Mouse (Mus musculus): Measurements from ENCODE around the gene Ccn6.
"Not testable (repeated sequence)": the region's sequence is repeated elsewhere in the genome, so short reads cannot be mapped to it uniquely, and the experiment has no call there.

The Ccn6 gene

GRCm38 (mm10) chr10:39163694-39164093 is at the start of gene Ccn6:
Ccn6 (minus strand) TSS chr10:39163794.
- Histone ChIP-seq H3K4me1 (replicated peaks; ENCODE audit: low read depth, low read length) (peaks cover 21% of the 10 kb centered on the region), H3K4me3 (replicated peaks; ENCODE audit: low read length) (no peak within 1 kb of the TSS), H3K36me3 (ENCODE audit: insufficient read depth, low read length) (no peaks in the 10 kb centered on the region), H3K27me3 (ENCODE audit: insufficient read depth, low read length) (peaks cover 16% of the 10 kb centered on the region), H3K9me3 (ENCODE audit: low read length) (no peaks in the 10 kb centered on the region)
- no peak for TF ChIP-seq CTCF (conservative IDR thresholded peaks at IDR 0.05; ENCODE audit: low read length)
- no peak for TF ChIP-seq NANOG (IDR thresholded peaks at IDR 0.05; ENCODE audit: borderline replicate concordance, low read length)
- TF ChIP-seq POU5F1 (IDR thresholded peaks at IDR 0.05; ENCODE audit: borderline replicate concordance, low read length): no peak

GRCm38 (mm10) chr10:39210031-39210430 is 46.4 kb upstream of the Ccn6 start:
- peaks cover 15% of the 10 kb centered on the region for H3K4me1 ChIP-seq (replicated peaks; ENCODE audit: low read depth, low read length)
- no peak overlapping the region for H3K4me3 ChIP-seq (replicated peaks; ENCODE audit: low read length)
- peaks cover 10% of the 10 kb centered on the region for H3K27me3 ChIP-seq (ENCODE audit: insufficient read depth, low read length)
- H3K36me3 ChIP-seq (ENCODE audit: insufficient read depth, low read length): no peaks in the 10 kb centered on the region
- peaks cover 24% of the 10 kb centered on the region for H3K9me3 ChIP-seq (ENCODE audit: low read length)
- no peak for TF ChIP-seq POU5F1 (IDR thresholded peaks at IDR 0.05; ENCODE audit: borderline replicate concordance, low read length)
- no peak for TF ChIP-seq CTCF (conservative IDR thresholded peaks at IDR 0.05; ENCODE audit: low read length)
- no peak for TF ChIP-seq NANOG (IDR thresholded peaks at IDR 0.05; ENCODE audit: borderline replicate concordance, low read length)

- Histone ChIP-seq H3K9me3 (ENCODE audit: low read length) (peaks cover 29% of the 10 kb centered on the region), H3K27me3 (ENCODE audit: insufficient read depth, low read length) (peaks cover 6% of the 10 kb centered on the region), H3K4me1 (replicated peaks; ENCODE audit: low read depth, low read length) (peaks cover 15% of the 10 kb centered on the region), H3K4me3 (replicated peaks; ENCODE audit: low read length) (no peak overlapping the region), H3K36me3 (ENCODE audit: insufficient read depth, low read length) (no peaks in the 10 kb centered on the region)
- no peak for TF ChIP-seq NANOG (IDR thresholded peaks at IDR 0.05; ENCODE audit: borderline replicate concordance, low read length)
- TF ChIP-seq POU5F1 (IDR thresholded peaks at IDR 0.05; ENCODE audit: borderline replicate concordance, low read length): no peak
- no peak for TF ChIP-seq CTCF (conservative IDR thresholded peaks at IDR 0.05; ENCODE audit: low read length)
Observed at GRCm38 (mm10) chr10:39209161-39210025, 45.8 kb upstream of the Ccn6 start.

- TF ChIP-seq CTCF (conservative IDR thresholded peaks at IDR 0.05; ENCODE audit: low read length) (no peak), NANOG (IDR thresholded peaks at IDR 0.05; ENCODE audit: borderline replicate concordance, low read length) (no peak), POU5F1 (IDR thresholded peaks at IDR 0.05; ENCODE audit: borderline replicate concordance, low read length) (no peak)
- peaks cover 15% of the 10 kb centered on the region for H3K4me1 ChIP-seq (replicated peaks; ENCODE audit: low read depth, low read length)
- no peaks in the 10 kb centered on the region for H3K36me3 ChIP-seq (ENCODE audit: insufficient read depth, low read length)
- H3K27me3 ChIP-seq (ENCODE audit: insufficient read depth, low read length): peaks cover 2% of the 10 kb centered on the region; the same call in 1 of the 2 replicates
- no peak overlapping the region for H3K4me3 ChIP-seq (replicated peaks; ENCODE audit: low read length)
- H3K9me3 ChIP-seq (ENCODE audit: low read length): peaks cover 35% of the 10 kb centered on the region
Observed at GRCm38 (mm10) chr10:39208712-39209111, 45.1 kb upstream of the Ccn6 start.

GRCm38 (mm10) chr10:39207310-39207855 is 43.8 kb upstream of the Ccn6 start:
- Histone ChIP-seq H3K4me3 (replicated peaks; ENCODE audit: low read length) (no peak overlapping the region), H3K4me1 (replicated peaks; ENCODE audit: low read depth, low read length) (peaks cover 15% of the 10 kb centered on the region), H3K27me3 (ENCODE audit: insufficient read depth, low read length) (peaks cover 5% of the 10 kb centered on the region; the same call in 1 of the 2 replicates), H3K9me3 (ENCODE audit: low read length) (peaks cover 43% of the 10 kb centered on the region), H3K36me3 (ENCODE audit: insufficient read depth, low read length) (no peaks in the 10 kb centered on the region)
- TF ChIP-seq POU5F1 (IDR thresholded peaks at IDR 0.05; ENCODE audit: borderline replicate concordance, low read length) (no peak), NANOG (IDR thresholded peaks at IDR 0.05; ENCODE audit: borderline replicate concordance, low read length) (no peak), CTCF (conservative IDR thresholded peaks at IDR 0.05; ENCODE audit: low read length) (no peak)

- Histone ChIP-seq H3K36me3 (ENCODE audit: insufficient read depth, low read length) (no peaks in the 10 kb centered on the region), H3K4me3 (replicated peaks; ENCODE audit: low read length) (no peak overlapping the region), H3K4me1 (replicated peaks; ENCODE audit: low read depth, low read length) (peaks cover 11% of the 10 kb centered on the region; the same call in 1 of the 2 replicates), H3K27me3 (ENCODE audit: insufficient read depth, low read length) (peaks cover 3% of the 10 kb centered on the region; the same call in 1 of the 2 replicates), H3K9me3 (ENCODE audit: low read length) (peaks cover 29% of the 10 kb centered on the region)
- TF ChIP-seq CTCF (conservative IDR thresholded peaks at IDR 0.05; ENCODE audit: low read length): no peak
- TF ChIP-seq NANOG (IDR thresholded peaks at IDR 0.05; ENCODE audit: borderline replicate concordance, low read length): no peak
- TF ChIP-seq POU5F1 (IDR thresholded peaks at IDR 0.05; ENCODE audit: borderline replicate concordance, low read length): no peak
Observed at GRCm38 (mm10) chr10:39202490-39202889, 38.9 kb upstream of the Ccn6 start.

- H3K4me1 ChIP-seq (replicated peaks; ENCODE audit: low read depth, low read length): peaks cover 11% of the 10 kb centered on the region; the same call in 1 of the 2 replicates
Observed at GRCm38 (mm10) chr10:39198216-39198615, 34.6 kb upstream of the Ccn6 start.

GRCm38 (mm10) chr10:39192673-39193072 is 29.1 kb upstream of the Ccn6 start:
- Histone ChIP-seq H3K36me3 (ENCODE audit: insufficient read depth, low read length) (no peaks in the 10 kb centered on the region), H3K9me3 (ENCODE audit: low read length) (peaks cover 8% of the 10 kb centered on the region)
- TF ChIP-seq POU5F1 (IDR thresholded peaks at IDR 0.05; ENCODE audit: borderline replicate concordance, low read length) (no peak), NANOG (IDR thresholded peaks at IDR 0.05; ENCODE audit: borderline replicate concordance, low read length) (no peak), CTCF (conservative IDR thresholded peaks at IDR 0.05; ENCODE audit: low read length) (no peak)

More at GRCm38 (mm10) chr10:39198216-39198615, 34.6 kb upstream of the Ccn6 start:
- not testable (repeated sequence) for H3K27me3 ChIP-seq (ENCODE audit: insufficient read depth, low read length); H3K4me3 ChIP-seq (replicated peaks; ENCODE audit: low read length); H3K36me3 ChIP-seq (ENCODE audit: insufficient read depth, low read length)
- H3K9me3 ChIP-seq (ENCODE audit: low read length): peaks cover 15% of the 10 kb centered on the region

More at GRCm38 (mm10) chr10:39192673-39193072, 29.1 kb upstream of the Ccn6 start:
- H3K4me1 ChIP-seq (replicated peaks; ENCODE audit: low read depth, low read length): peaks cover 2% of the 10 kb centered on the region; the same call in 1 of the 2 replicates
- H3K27me3 ChIP-seq (ENCODE audit: insufficient read depth, low read length): no peaks in the 10 kb centered on the region
- no peak overlapping the region for H3K4me3 ChIP-seq (replicated peaks; ENCODE audit: low read length)
